ENCODE assay signal across 14 mouse cellular contexts in genomic region chr13:76057267-76058069, GRCm38 (mm10). TPM values are rescaled to one million over a fixed set of nuclear protein-coding genes. Genes with fewer than 3 reads are reported as not detected.
A peak's percentile ranks its signal among the peaks of the same experiment; 100 is the strongest.
DNase-seq lines count a peak whose midpoint lies in the region; ATAC-seq and TF ChIP-seq lines count a peak whose summit lies in the region.
"Had no signal": no experiment of that assay in that cellular context is flagged by ENCODE, and none has a peak within 500 bp of the region (broad histone marks: within the 10 kb centered on the region; RNA-seq: fewer than 3 reads in every experiment).

No protein-coding gene starts in this region.

- no peaks in the 10 kb centered on the region for H3K9me3 ChIP-seq in midbrain, embryonic 16.5 days (replicated peaks; ENCODE audit: control insufficient read depth, low read length, poor library complexity, severe bottlenecking)
- no peaks in the 10 kb centered on the region for H3K9me3 ChIP-seq in midbrain, embryonic 10.5 days (replicated peaks)
- H3K9me3 ChIP-seq in neural tube, embryonic 13.5 days, result no peaks in the 10 kb centered on the region
- no peaks in the 10 kb centered on the region for H3K9me3 ChIP-seq in kidney, embryonic 14.5 days (ENCODE audit: control insufficient read depth, low read length)
- H3K9me3 ChIP-seq: limb, embryonic 12.5 days had no signal

- intact Hi-C loops in left cerebral cortex, adult 2 months (cut with DNase I), result no loop called here

- H3K36me3 ChIP-seq in midbrain, embryonic 16.5 days (ENCODE audit: control insufficient read depth, insufficient read depth, low read length), result no peaks in the 10 kb centered on the region
- H3K36me3 ChIP-seq in midbrain, embryonic 10.5 days, result peaks cover 3% of the 10 kb centered on the region; the same call in 1 of the 2 replicates
- 0 out of 2 replicates have a peak, but pooled peaks cover 2% of the 10 kb centered on the region for H3K36me3 ChIP-seq in neural tube, embryonic 13.5 days
- no peaks in the 10 kb centered on the region; the same call in 1 of the 2 replicates for H3K36me3 ChIP-seq in kidney, embryonic 14.5 days (ENCODE audit: control insufficient read depth, insufficient read depth, low read length)

- H3K27ac ChIP-seq in midbrain, embryonic 16.5 days (ENCODE audit: low read length), result no peak overlapping the region
- H3K27ac ChIP-seq in midbrain, embryonic 10.5 days (replicated peaks), result no peak overlapping the region
- H3K27ac ChIP-seq in left cerebral cortex, adult 2 months, result peak overlapping the region; percentile 48
- no peak overlapping the region for H3K27ac ChIP-seq in neural tube, embryonic 13.5 days (replicated peaks)
- no peak overlapping the region for H3K27ac ChIP-seq in kidney, embryonic 14.5 days (ENCODE audit: low read depth, low read length)
- H3K27ac ChIP-seq: limb, embryonic 12.5 days had no signal

- TF ChIP-seq CTCF in left cerebral cortex, adult 2 months (IDR thresholded peaks at IDR 0.05), result no peak

- H3K9ac ChIP-seq in midbrain, embryonic 16.5 days (ENCODE audit: low read depth, low read length), result no peak overlapping the region
- no peak overlapping the region for H3K9ac ChIP-seq in neural tube, embryonic 13.5 days
- H3K9ac ChIP-seq in kidney, embryonic 14.5 days (ENCODE audit: low read depth, low read length), result no peak overlapping the region

- peak overlapping the region; percentile 99 for H3K4me2 ChIP-seq in midbrain, embryonic 16.5 days (ENCODE audit: low read length)
- H3K4me2 ChIP-seq in neural tube, embryonic 13.5 days, result peak overlapping the region; percentile 99
- H3K4me2 ChIP-seq in kidney, embryonic 14.5 days (replicated peaks; ENCODE audit: low read depth, low read length), result no peak overlapping the region

- ATAC-seq in frontal cortex, adult (ENCODE audit: low TSS enrichment), result peak; percentile 64
- ATAC-seq in midbrain, embryonic 16.5 days, result no peak
- ATAC-seq in neural tube, embryonic 13.5 days (ENCODE audit: low read depth), result no peak
- no peak for ATAC-seq in kidney, embryonic 14.5 days (ENCODE audit: low FRiP score, low TSS enrichment)

- H3K4me3 ChIP-seq in midbrain, embryonic 16.5 days (ENCODE audit: low read depth, low read length), result peak overlapping the region; percentile 67; the same call in 1 of the 2 replicates
- H3K4me3 ChIP-seq in midbrain, embryonic 10.5 days, result no peak overlapping the region
- H3K4me3 ChIP-seq in left cerebral cortex, adult 2 months, result no peak overlapping the region
- no peak overlapping the region for H3K4me3 ChIP-seq in neural tube, embryonic 13.5 days
- H3K4me3 ChIP-seq in kidney, embryonic 14.5 days (ENCODE audit: low read length), result no peak overlapping the region

- WGBS in midbrain, embryonic 16.5 days, result 73% methylated on average over 10 of the region's 10 CpGs
- 72% methylated on average over 10 of the region's 10 CpGs for WGBS in midbrain, embryonic 10.5 days
- WGBS in neural tube, embryonic 13.5 days, result 63% methylated on average over 10 of the region's 10 CpGs
- 64% methylated on average over 10 of the region's 10 CpGs for WGBS in kidney, embryonic 14.5 days

- H3K27me3 ChIP-seq in midbrain, embryonic 16.5 days (ENCODE audit: control insufficient read depth, insufficient read depth, low read depth, low read length), result peaks cover 19% of the 10 kb centered on the region
- H3K27me3 ChIP-seq in midbrain, embryonic 10.5 days (ENCODE audit: low read depth, poor library complexity, severe bottlenecking), result peaks cover 59% of the 10 kb centered on the region
- peaks cover 54% of the 10 kb centered on the region for H3K27me3 ChIP-seq in neural tube, embryonic 13.5 days
- peaks cover 33% of the 10 kb centered on the region for H3K27me3 ChIP-seq in kidney, embryonic 14.5 days (ENCODE audit: control insufficient read depth, insufficient read depth, low read length)

- DNase-seq in frontal cortex, postnatal 14 days (ENCODE audit: low spot score in 2 of 2), result no peak
- no peak for DNase-seq in midbrain, embryonic 10.5 days (ENCODE audit: low spot score)
- peak in 1 of 2 experiments; percentile 20 for DNase-seq in left cerebral cortex, adult 2 months (ENCODE audit: extremely low spot score in 1 of 2, low spot score in 2 of 2)
- no peak for DNase-seq in cerebellum, postnatal 10 days
- DNase-seq: B cell, adult 2 months; gastrocnemius, postnatal 14 days; kidney, adult 8-10 months; lung, postnatal 4 days had no signal

- H3K4me1 ChIP-seq in midbrain, embryonic 16.5 days (ENCODE audit: control insufficient read depth, insufficient read depth, low read length), result peaks cover 6% of the 10 kb centered on the region; the same call in 1 of the 2 replicates
- H3K4me1 ChIP-seq in midbrain, embryonic 10.5 days, result peaks cover 19% of the 10 kb centered on the region
- peaks cover 19% of the 10 kb centered on the region for H3K4me1 ChIP-seq in neural tube, embryonic 13.5 days (replicated peaks)
- H3K4me1 ChIP-seq in kidney, embryonic 14.5 days (ENCODE audit: control insufficient read depth, insufficient read depth, low read length), result peaks cover 13% of the 10 kb centered on the region

RNA-seq across cellular contexts. Expression of gene Gpr150, which starts 0.7 kb away (rescaled TPM):
- 2.7 and 3.4 TPM in 2 replicates for polyA plus RNA-seq in midbrain, embryonic 16.5 days (2015; fragmentation: Nextera tagmentation; extraction: Ambion mirVana)
- polyA plus RNA-seq in midbrain, embryonic 10.5 days (2016; fragmentation: Nextera tagmentation; extraction: Ambion mirVana), result 0.55 and 0.60 TPM in 2 replicates
- 1 to 10 TPM; 3.4 to 4.2 TPM for total RNA-seq in left cerebral cortex, adult 2 months (2021)
- 3.2 and 4.0 TPM in 2 replicates for polyA plus RNA-seq in neural tube, embryonic 13.5 days (2015; fragmentation: Nextera tagmentation; extraction: Ambion mirVana)
- 0.11 and 0.19 TPM in 2 replicates for polyA plus RNA-seq in kidney, embryonic 14.5 days (2014; fragmentation: Nextera tagmentation; extraction: Ambion mirVana)
- total RNA-seq: gastrocnemius, postnatal 14 days had no signal
- polyA plus RNA-seq: heart, embryonic 14.5 days had no signal

RNA-seq across cellular contexts. Expression of gene Rfesd, which starts 38.9 kb away (rescaled TPM):
- 18.2 and 19.1 TPM in 2 replicates for polyA plus RNA-seq in midbrain, embryonic 16.5 days (2015; fragmentation: Nextera tagmentation; extraction: Ambion mirVana)
- 19.7 and 26.5 TPM in 2 replicates for polyA plus RNA-seq in midbrain, embryonic 10.5 days (2016; fragmentation: Nextera tagmentation; extraction: Ambion mirVana)
- total RNA-seq in left cerebral cortex, adult 2 months (2021), result 10 to 100 TPM; 18.7 to 19.3 TPM
- 17.9 and 18.8 TPM in 2 replicates for polyA plus RNA-seq in neural tube, embryonic 13.5 days (2015; fragmentation: Nextera tagmentation; extraction: Ambion mirVana)
- 19.8 and 24.4 TPM in 2 replicates for polyA plus RNA-seq in kidney, embryonic 14.5 days (2014; fragmentation: Nextera tagmentation; extraction: Ambion mirVana)

RNA-seq across cellular contexts. Expression of gene Arsk, which starts 41.0 kb away (rescaled TPM):
- 3.9 and 5.0 TPM in 2 replicates for polyA plus RNA-seq in midbrain, embryonic 16.5 days (2015; fragmentation: Nextera tagmentation; extraction: Ambion mirVana)
- 4.1 and 6.0 TPM in 2 replicates for polyA plus RNA-seq in midbrain, embryonic 10.5 days (2016; fragmentation: Nextera tagmentation; extraction: Ambion mirVana)
- total RNA-seq in left cerebral cortex, adult 2 months (2021), result 1 to 10 TPM; 4.3 to 6.6 TPM
- 4.0 and 4.3 TPM in 2 replicates for polyA plus RNA-seq in neural tube, embryonic 13.5 days (2015; fragmentation: Nextera tagmentation; extraction: Ambion mirVana)
- 8.8 and 10.5 TPM in 2 replicates for polyA plus RNA-seq in kidney, embryonic 14.5 days (2014; fragmentation: Nextera tagmentation; extraction: Ambion mirVana)

RNA-seq across cellular contexts. Expression of gene Ttc37, which starts 41.1 kb away (rescaled TPM):
- 10.3 TPM in 2 replicates for polyA plus RNA-seq in midbrain, embryonic 16.5 days (2015; fragmentation: Nextera tagmentation; extraction: Ambion mirVana)
- 11.9 and 12.3 TPM in 2 replicates for polyA plus RNA-seq in midbrain, embryonic 10.5 days (2016; fragmentation: Nextera tagmentation; extraction: Ambion mirVana)
- total RNA-seq in left cerebral cortex, adult 2 months (2021), result 10 to 100 TPM; 18.6 to 19.6 TPM
- 9.6 and 10.3 TPM in 2 replicates for polyA plus RNA-seq in neural tube, embryonic 13.5 days (2015; fragmentation: Nextera tagmentation; extraction: Ambion mirVana)
- polyA plus RNA-seq in kidney, embryonic 14.5 days (2014; fragmentation: Nextera tagmentation; extraction: Ambion mirVana), result 12.2 and 21.5 TPM in 2 replicates
